Mouse (Mus musculus): ENCODE results near the gene Zap70.

DNA sequence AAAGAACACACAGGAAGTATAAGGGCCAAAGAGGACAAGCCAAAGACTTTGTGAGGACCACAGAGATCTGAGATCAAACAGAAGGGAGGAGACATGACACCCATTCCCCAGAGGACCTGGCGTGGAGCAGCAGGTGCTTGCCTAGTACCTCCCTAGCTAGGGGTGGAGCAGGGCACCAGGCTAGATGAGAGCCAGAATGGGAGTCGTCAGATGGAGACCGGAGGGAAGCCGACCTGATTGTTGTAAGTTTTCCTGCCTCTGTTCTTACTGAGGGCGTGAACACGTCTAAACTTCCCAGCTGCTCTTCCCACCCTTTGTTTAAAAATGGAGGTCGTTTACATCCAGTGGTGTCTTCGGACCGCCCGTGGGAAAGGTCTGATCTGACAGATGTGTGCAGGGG lies 5.7 kb downstream of the Zap70 start:
- TF ChIP-seq POLR2A (IDR thresholded peaks at IDR 0.05; ENCODE audit: insufficient read depth, low read depth, low read length) (no peak), CTCF (IDR thresholded peaks at IDR 0.05; ENCODE audit: insufficient read depth, low read depth, low read length) (no peak)
